8 mouse cellular contexts compared by ENCODE assay signal in the genomic region with DNA sequence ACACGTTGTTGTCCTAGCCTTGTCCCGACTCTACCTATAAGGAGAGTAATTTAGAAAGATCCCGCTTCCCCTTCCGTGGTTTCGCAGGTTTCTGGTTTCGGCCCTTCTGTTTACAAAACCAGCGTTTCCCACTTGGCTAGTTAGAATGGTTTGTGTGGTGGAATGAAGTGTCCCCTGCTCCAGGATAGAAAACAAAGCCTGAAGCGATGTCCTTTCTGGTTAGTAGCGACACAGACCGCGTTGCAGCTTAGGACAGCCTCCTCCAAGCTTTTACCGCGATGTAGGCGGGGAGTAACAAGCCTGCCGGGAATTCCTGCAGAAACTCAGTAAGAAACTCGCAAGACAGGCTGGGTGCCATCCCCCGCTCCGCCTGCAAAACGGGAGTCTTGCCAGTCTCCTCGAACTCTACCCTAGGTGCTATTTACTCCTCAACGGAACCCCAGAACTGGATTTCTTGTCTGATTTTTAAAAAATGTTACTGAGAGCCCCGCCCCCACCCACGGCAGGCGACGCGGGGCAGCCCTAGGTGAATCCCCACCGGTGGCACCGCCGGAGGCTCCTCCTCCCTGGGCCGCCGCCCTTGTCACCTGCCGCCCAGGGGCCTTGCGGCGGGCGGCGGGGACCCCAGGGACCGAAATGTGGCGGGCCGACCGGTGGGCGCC. TPM values are rescaled to one million over a fixed set of nuclear protein-coding genes. Genes with fewer than 3 reads are reported as not detected.
A peak's percentile ranks its signal among the peaks of the same experiment; 100 is the strongest.
DNase-seq lines count a peak whose midpoint lies in the region; ATAC-seq and TF ChIP-seq lines count a peak whose summit lies in the region.

A gene (plus strand): TSS at position 382 of the 662 bp plus-strand sequence.

- WGBS in heart, embryonic 14.5 days, result under 1% methylated on average over 41 of the region's 41 CpGs
- 1% methylated on average over 41 of the region's 41 CpGs for WGBS in kidney, postnatal 0 days

- peaks cover 0 to 6% of the 10 kb centered on the region in 2 experiments; a peak in 3 of 4 replicates for H3K4me1 ChIP-seq in heart, embryonic 14.5 days (ENCODE audit: control insufficient read depth in 2 of 2, insufficient read depth in 2 of 2, low read length in 2 of 2)
- H3K4me1 ChIP-seq in kidney, postnatal 0 days (replicated peaks; ENCODE audit: insufficient read depth, low read length), result no peaks in the 10 kb centered on the region

- peak within 1 kb of the TSS; percentile 96 for H3K4me2 ChIP-seq in heart, embryonic 14.5 days (ENCODE audit: low read length)
- H3K4me2 ChIP-seq in kidney, postnatal 0 days (ENCODE audit: low read length), result peak within 1 kb of the TSS; percentile 99

- ATAC-seq in heart, embryonic 14.5 days (ENCODE audit: insufficient number of reproducible peaks, insufficient read depth, low FRiP score, low read depth), result 0 out of 2 replicates have a peak, but pooled peaks have one; percentile 52
- ATAC-seq in kidney, postnatal 0 days (replicated peaks; ENCODE audit: low FRiP score, low read depth), result peak; percentile 62
- peak; percentile 45 for ATAC-seq in neutrophil, adult 5-6 weeks (ENCODE audit: extremely low read depth, insufficient number of reproducible peaks, low FRiP score, poor library complexity, severe bottlenecking)

- DNase-seq in cerebellum, postnatal 10 days, result peak; percentile 21 to 31
- no peak for DNase-seq in cerebellum, adult 9-11 months
- peak; percentile 69 for DNase-seq in embryo, embryonic 10.5 days (ENCODE audit: low spot score)
- DNase-seq in kidney, postnatal 0 days (ENCODE audit: low spot score), result peak; percentile 77
- DNase-seq in lung, adult 18-20 months, result peak; percentile 65 to 69
- peak; percentile 71 for DNase-seq in yolk sac, embryonic 10.5 days (ENCODE audit: low spot score)

- H3K27me3 ChIP-seq in heart, embryonic 14.5 days (ENCODE audit: control insufficient read depth, insufficient read depth, low read length), result peaks cover 33% of the 10 kb centered on the region
- no peaks in the 10 kb centered on the region for H3K27me3 ChIP-seq in kidney, postnatal 0 days (ENCODE audit: insufficient read depth, low read length)

- H3K27ac ChIP-seq in heart, embryonic 14.5 days (replicated peaks in 1 of 2; ENCODE audit: control insufficient read depth in 1 of 2, insufficient read depth in 1 of 2, low read depth in 2 of 2, low read length in 2 of 2), result no peak within 1 kb of the TSS
- 0 out of 2 replicates have a peak within 1 kb of the TSS, but pooled peaks have one; percentile 9 for H3K27ac ChIP-seq in kidney, postnatal 0 days

- H3K9me3 ChIP-seq in heart, embryonic 14.5 days (ENCODE audit: control insufficient read depth, low read length), result no peaks in the 10 kb centered on the region
- no peaks in the 10 kb centered on the region for H3K9me3 ChIP-seq in kidney, postnatal 0 days (replicated peaks; ENCODE audit: low read length)

- no peaks in the 10 kb centered on the region for H3K36me3 ChIP-seq in heart, embryonic 14.5 days (ENCODE audit: control insufficient read depth, insufficient read depth, low read length)
- H3K36me3 ChIP-seq in kidney, postnatal 0 days (ENCODE audit: insufficient read depth, low read length), result no peaks in the 10 kb centered on the region

- TF ChIP-seq CTCF in kidney, postnatal 0 days (IDR thresholded peaks at IDR 0.05; ENCODE audit: low read depth), result no peak

- peak within 1 kb of the TSS; percentile 60 to 72 for H3K4me3 ChIP-seq in heart, embryonic 14.5 days (ENCODE audit: control insufficient read depth in 1 of 2, insufficient read depth in 1 of 2, low read depth in 1 of 2, low read length in 2 of 2)
- H3K4me3 ChIP-seq in kidney, postnatal 0 days (replicated peaks; ENCODE audit: low read depth, low read length), result peak within 1 kb of the TSS; percentile 75

- peak within 1 kb of the TSS; percentile 75 for H3K9ac ChIP-seq in heart, embryonic 14.5 days (ENCODE audit: low read length)
- peak within 1 kb of the TSS; percentile 85 for H3K9ac ChIP-seq in kidney, postnatal 0 days (ENCODE audit: low read depth, low read length)

RNA-seq across cellular contexts. Expression of the gene that starts here (rescaled TPM):
- 0.65 and 0.98 TPM in 2 replicates for polyA plus RNA-seq in heart, embryonic 14.5 days (2014; fragmentation: Nextera tagmentation; extraction: Ambion mirVana)
- 0.83 and 1.3 TPM in 2 replicates for polyA plus RNA-seq in kidney, postnatal 0 days (2015; fragmentation: Nextera tagmentation; extraction: Ambion mirVana)
- total RNA-seq in neutrophil, adult 5-6 weeks (2017), result 5.9 and 6.0 TPM in 2 replicates

Comparison
In these comparisons a context has a peak if more than half of its experiments do, and no peak if none do; other contexts are left out.
1. Peak in ATAC-seq, H3K4me3 ChIP-seq, H3K9ac ChIP-seq and H3K4me2 ChIP-seq in heart, embryonic 14.5 days; RNA of the gene not detected or under 1 TPM.